Mouse (Mus musculus): ENCODE data around the gene Carhsp1. TPM values are rescaled to one million over a fixed set of nuclear protein-coding genes. Genes with fewer than 3 reads are reported as not detected.
A peak's percentile ranks its signal among the peaks of the same experiment; 100 is the strongest.

The Carhsp1 gene
- total and polyA plus RNA-seq, 3 experiments, result 15.2 to 27.1 (median 18.3) TPM

DNA sequence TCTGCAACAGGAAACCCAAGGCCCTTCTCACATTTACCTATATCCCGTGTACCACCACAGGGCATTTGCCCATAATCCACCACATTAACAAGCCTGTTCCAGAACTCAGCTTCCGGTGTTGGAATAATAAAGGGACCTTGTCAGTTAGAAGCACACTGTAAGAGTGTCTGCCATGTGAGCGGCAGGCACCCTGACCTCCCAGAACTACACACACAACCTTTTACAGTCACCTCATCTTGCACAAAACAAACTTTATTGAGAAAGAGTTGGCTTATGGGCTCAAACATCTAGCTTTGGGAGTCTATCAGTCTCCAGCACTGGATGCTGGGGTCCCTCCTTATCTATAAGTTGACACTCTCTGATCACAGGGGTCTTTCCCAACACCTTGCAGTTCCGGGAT lies 13.6 kb downstream of the Carhsp1 start:
- H3K27ac ChIP-seq, result no peak overlapping the region
- DNase-seq, result no peak
- 75% methylated on average over 4 of the region's 4 CpGs for WGBS
- H3K4me1 ChIP-seq (ENCODE audit: control insufficient read depth, insufficient read depth, low read length), result peaks cover 3% of the 10 kb centered on the region; the same call in 1 of the 2 replicates
- H3K9ac ChIP-seq (ENCODE audit: low read depth, low read length), result no peak overlapping the region
- no peaks in the 10 kb centered on the region for H3K27me3 ChIP-seq (ENCODE audit: control insufficient read depth, insufficient read depth, low read length)
- intact Hi-C loops (cut with DNase I), result no loop called here
- H3K36me3 ChIP-seq (ENCODE audit: control insufficient read depth, insufficient read depth, low read length), result no peaks in the 10 kb centered on the region
- no peak overlapping the region for H3K4me3 ChIP-seq
- no peaks in the 10 kb centered on the region for H3K79me2 ChIP-seq (replicated peaks; ENCODE audit: control insufficient read depth, insufficient read depth, low read length)
- no peak for TF ChIP-seq CTCF (IDR thresholded peaks at IDR 0.05)
- no peak for TF ChIP-seq EP300 (IDR thresholded peaks at IDR 0.05; ENCODE audit: insufficient read depth, low read depth, low read length)
- no peak for TF ChIP-seq POLR2A (IDR thresholded peaks at IDR 0.05; ENCODE audit: insufficient read depth, low read depth, low read length)

GRCm38 (mm10) chr16:8656256-8656655 lies 15.7 kb downstream of the Carhsp1 start:
- Histone ChIP-seq H3K27ac (no peak overlapping the region), H3K36me3 (ENCODE audit: control insufficient read depth, insufficient read depth, low read length) (no peaks in the 10 kb centered on the region), H3K79me2 (replicated peaks; ENCODE audit: control insufficient read depth, insufficient read depth, low read length) (no peaks in the 10 kb centered on the region), H3K9ac (ENCODE audit: low read depth, low read length) (no peak overlapping the region), H3K4me3 (no peak overlapping the region), H3K4me1 (ENCODE audit: control insufficient read depth, insufficient read depth, low read length) (no peaks in the 10 kb centered on the region), H3K27me3 (ENCODE audit: control insufficient read depth, insufficient read depth, low read length) (no peaks in the 10 kb centered on the region)
- TF ChIP-seq EP300 (IDR thresholded peaks at IDR 0.05; ENCODE audit: insufficient read depth, low read depth, low read length) (no peak), CTCF (IDR thresholded peaks at IDR 0.05) (peak; percentile 17; the same call in 1 of the 2 replicates)
- intact Hi-C loops (cut with DNase I), result no loop called here
- no peak for DNase-seq
- WGBS, result 91% methylated on average over 2 of the region's 2 CpGs

DNA sequence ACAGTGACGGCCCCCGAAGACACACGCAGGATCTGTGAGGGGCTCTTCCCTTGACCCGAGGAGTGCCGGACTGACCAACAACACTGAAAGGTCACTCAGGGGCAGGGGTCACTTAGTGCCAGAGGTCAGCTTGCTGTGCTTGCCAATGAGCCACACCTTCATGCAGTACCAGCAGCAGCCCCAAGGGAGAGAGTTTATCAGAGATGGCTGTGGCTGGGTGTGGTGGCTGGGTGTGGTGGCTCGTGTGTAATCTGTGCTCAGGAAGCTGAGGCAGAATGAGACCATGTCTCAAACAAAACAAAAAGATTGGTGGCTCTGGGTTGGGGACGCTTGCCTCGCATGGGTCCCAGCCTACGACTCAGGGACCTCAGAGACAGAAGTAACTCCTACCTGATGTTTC lies 16.4 kb downstream of the Carhsp1 start:
- Histone ChIP-seq H3K36me3 (ENCODE audit: control insufficient read depth, insufficient read depth, low read length) (no peaks in the 10 kb centered on the region), H3K27ac (no peak overlapping the region), H3K27me3 (ENCODE audit: control insufficient read depth, insufficient read depth, low read length) (no peaks in the 10 kb centered on the region), H3K4me3 (no peak overlapping the region), H3K9ac (ENCODE audit: low read depth, low read length) (no peak overlapping the region), H3K4me1 (ENCODE audit: control insufficient read depth, insufficient read depth, low read length) (no peaks in the 10 kb centered on the region), H3K79me2 (replicated peaks; ENCODE audit: control insufficient read depth, insufficient read depth, low read length) (no peaks in the 10 kb centered on the region)
- WGBS, result 62% methylated on average over 9 of the region's 9 CpGs
- intact Hi-C loops (cut with DNase I), result loop anchor here (2.0 kb wide), 1 partner anchor 15 kb away; no protein-coding TSS in a partner anchor
- peak; percentile 28; the same call in 1 of the 2 replicates for TF ChIP-seq CTCF (IDR thresholded peaks at IDR 0.05)
- no peak for TF ChIP-seq EP300 (IDR thresholded peaks at IDR 0.05; ENCODE audit: insufficient read depth, low read depth, low read length)
- TF ChIP-seq POLR2A (IDR thresholded peaks at IDR 0.05; ENCODE audit: insufficient read depth, low read depth, low read length), result no peak
- no peak for DNase-seq

DNA sequence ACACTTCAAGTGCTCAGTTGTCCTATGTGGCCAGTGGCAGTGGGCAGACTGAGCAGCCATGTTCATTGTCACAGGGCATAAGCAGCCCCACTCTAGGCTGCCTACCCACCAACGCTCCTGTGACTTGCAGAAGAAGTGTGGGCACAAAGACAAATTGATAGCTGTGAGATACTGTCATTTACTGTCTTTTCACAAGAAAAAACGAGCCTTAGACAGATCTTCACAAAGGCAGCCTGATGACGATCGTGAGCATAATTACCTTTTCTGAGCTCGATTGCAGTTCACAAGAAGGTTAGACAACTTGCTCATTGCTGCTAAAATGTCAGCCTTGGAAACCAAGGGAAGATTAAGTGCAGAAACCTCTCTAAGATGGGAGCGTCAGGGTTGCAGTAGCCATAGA lies 16.8 kb downstream of the Carhsp1 start:
- Histone ChIP-seq H3K4me1 (ENCODE audit: control insufficient read depth, insufficient read depth, low read length) (no peaks in the 10 kb centered on the region), H3K4me3 (no peak overlapping the region), H3K79me2 (replicated peaks; ENCODE audit: control insufficient read depth, insufficient read depth, low read length) (no peaks in the 10 kb centered on the region), H3K9ac (ENCODE audit: low read depth, low read length) (no peak overlapping the region), H3K36me3 (ENCODE audit: control insufficient read depth, insufficient read depth, low read length) (no peaks in the 10 kb centered on the region), H3K27ac (no peak overlapping the region), H3K27me3 (ENCODE audit: control insufficient read depth, insufficient read depth, low read length) (no peaks in the 10 kb centered on the region)
- TF ChIP-seq EP300 (IDR thresholded peaks at IDR 0.05; ENCODE audit: insufficient read depth, low read depth, low read length), result no peak
- TF ChIP-seq POLR2A (IDR thresholded peaks at IDR 0.05; ENCODE audit: insufficient read depth, low read depth, low read length), result no peak
- no peak for TF ChIP-seq CTCF (IDR thresholded peaks at IDR 0.05)
- no peak for DNase-seq
- intact Hi-C loops (cut with DNase I), result loop anchor here (2.0 kb wide), 1 partner anchor 16 kb away; no protein-coding TSS in a partner anchor
- WGBS, result 84% methylated on average over 6 of the region's 6 CpGs

DNA sequence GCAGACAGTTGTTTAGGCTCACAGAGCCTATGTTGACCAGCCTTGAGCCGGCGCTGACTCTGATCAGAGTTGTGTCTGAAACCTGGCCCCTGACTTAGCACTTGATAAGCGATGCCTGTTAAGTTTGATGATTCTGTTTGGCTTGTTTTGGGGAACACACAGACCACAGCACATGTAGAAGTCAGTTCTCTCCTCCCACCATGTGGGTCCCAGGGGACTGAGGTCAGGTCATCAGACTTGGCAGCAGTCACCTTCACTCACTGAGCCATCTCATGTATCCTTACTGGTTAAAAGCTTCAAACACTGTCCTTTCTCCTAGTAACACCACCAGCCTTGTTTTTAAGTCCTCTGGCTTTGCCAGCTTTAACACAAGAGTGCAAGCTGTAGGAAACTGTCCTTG lies 21.9 kb downstream of the Carhsp1 start:
- no peaks in the 10 kb centered on the region for H3K36me3 ChIP-seq (ENCODE audit: control insufficient read depth, insufficient read depth, low read length)
- no peak overlapping the region for H3K9ac ChIP-seq (ENCODE audit: low read depth, low read length)
- no peak overlapping the region for H3K27ac ChIP-seq
- H3K27me3 ChIP-seq (ENCODE audit: control insufficient read depth, insufficient read depth, low read length), result no peaks in the 10 kb centered on the region
- H3K79me2 ChIP-seq (replicated peaks; ENCODE audit: control insufficient read depth, insufficient read depth, low read length), result no peaks in the 10 kb centered on the region
- no peaks in the 10 kb centered on the region for H3K4me1 ChIP-seq (ENCODE audit: control insufficient read depth, insufficient read depth, low read length)
- intact Hi-C loops (cut with DNase I), result no loop called here
- no peak for DNase-seq
- no peak overlapping the region for H3K4me3 ChIP-seq
- WGBS, result 84% methylated on average over 3 of the region's 3 CpGs
- TF ChIP-seq POLR2A (IDR thresholded peaks at IDR 0.05; ENCODE audit: insufficient read depth, low read depth, low read length) (no peak), EP300 (IDR thresholded peaks at IDR 0.05; ENCODE audit: insufficient read depth, low read depth, low read length) (no peak), CTCF (IDR thresholded peaks at IDR 0.05) (no peak)

- intact Hi-C loops (cut with DNase I), result loop anchor here (2.0 kb wide), 1 partner anchor 151 kb away; no protein-coding TSS in a partner anchor
- TF ChIP-seq EP300 (IDR thresholded peaks at IDR 0.05; ENCODE audit: insufficient read depth, low read depth, low read length) (no peak), CTCF (IDR thresholded peaks at IDR 0.05) (no peak), POLR2A (IDR thresholded peaks at IDR 0.05; ENCODE audit: insufficient read depth, low read depth, low read length) (no peak)
- DNase-seq, result no peak
Measured at GRCm38 (mm10) chr16:8645546-8645945, 26.4 kb downstream of the Carhsp1 start.

More at GRCm38 (mm10) chr16:8645546-8645945, 26.4 kb downstream of the Carhsp1 start:
- Histone ChIP-seq H3K27me3 (ENCODE audit: control insufficient read depth, insufficient read depth, low read length) (no peaks in the 10 kb centered on the region), H3K9ac (ENCODE audit: low read depth, low read length) (no peak overlapping the region), H3K27ac (no peak overlapping the region), H3K4me3 (no peak overlapping the region), H3K36me3 (ENCODE audit: control insufficient read depth, insufficient read depth, low read length) (no peaks in the 10 kb centered on the region), H3K4me1 (ENCODE audit: control insufficient read depth, insufficient read depth, low read length) (peaks cover 1% of the 10 kb centered on the region; the same call in 1 of the 2 replicates), H3K79me2 (replicated peaks; ENCODE audit: control insufficient read depth, insufficient read depth, low read length) (no peaks in the 10 kb centered on the region)
- 80% methylated on average over 6 of the region's 6 CpGs for WGBS
